Mouse (Mus musculus) granulocyte monocyte progenitor cell, adult 5-6 weeks (primary cell): ENCODE results near the gene Cpne6. TPM values are rescaled to one million over a fixed set of nuclear protein-coding genes. Genes with fewer than 3 reads are reported as not detected.

Source experiments
- ATAC-seq: replicated peaks from 2 replicates; pipeline ENCODE4 v1.8.0; 2016; ENCODE audit warnings: mild to moderate bottlenecking, moderate TSS enrichment, inconsistent platforms; ENCODE audit not compliant: poor library complexity, severe bottlenecking
- total RNA-seq, 2 experiments: library from RNA; stranded (forward) in 1 of 2; stranded (reverse) in 1 of 2; fragments of 200-712, 200-1000 nt in 1 of 2; fragments of >200 nt in 1 of 2; fragmentation: Nextera tagmentation in 1 of 2; gene quantifications; 2 replicates each; pipeline ENCODE4 v1.2.3; 2014 to 2017

Gene Cpne6
- total RNA-seq, 2 experiments from 2014 or later = not detected

GRCm38 (mm10) chr14:55550191-55550590, 39.9 kb downstream of the Cpne6 start:
- ATAC-seq = no peak

- no peak for ATAC-seq
Measured at GRCm38 (mm10) chr14:55551347-55551746, 41.1 kb downstream of the Cpne6 start.

GRCm38 (mm10) chr14:55551794-55552193, 41.5 kb downstream of the Cpne6 start:
- no peak for ATAC-seq

DNA sequence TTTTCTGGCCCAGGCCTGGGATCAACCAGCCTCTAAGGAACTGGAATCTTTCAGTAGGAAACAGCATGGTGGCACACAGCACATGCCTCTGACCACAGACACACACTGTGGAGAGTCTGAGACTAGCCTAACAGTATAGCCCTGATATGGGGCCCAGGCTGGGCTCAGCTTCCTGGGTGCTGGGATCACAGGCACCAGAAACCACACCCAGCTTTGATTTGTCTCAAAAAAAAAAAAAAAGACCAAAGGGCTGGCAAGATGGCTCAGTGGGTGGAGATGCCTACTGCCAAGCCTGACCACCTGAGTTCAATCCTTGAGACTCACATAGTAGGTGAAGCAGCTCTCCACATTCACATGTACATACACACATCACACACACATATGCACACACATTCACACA, 44.4 kb downstream of the Cpne6 start:
- no peak for ATAC-seq

DNA sequence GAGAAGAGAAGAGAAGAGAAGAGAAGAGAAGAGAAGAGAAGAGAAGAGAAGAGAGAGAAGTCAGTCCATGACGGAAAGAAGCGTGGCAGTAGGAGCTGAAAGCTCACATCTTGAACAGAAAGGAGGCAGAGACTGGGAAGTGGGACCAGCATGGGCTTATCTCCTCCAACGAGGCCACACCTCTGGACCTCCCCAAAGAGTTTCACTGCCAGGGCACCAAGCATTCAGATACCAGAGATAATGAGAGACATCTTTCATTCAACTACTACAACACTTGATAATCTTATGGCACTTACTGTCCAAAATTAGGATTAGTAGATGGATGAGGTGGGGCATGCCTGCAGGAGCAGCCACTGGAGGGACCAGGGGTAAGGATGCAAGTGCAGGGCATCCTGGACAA, 45.5 kb downstream of the Cpne6 start:
- no peak for ATAC-seq

GRCm38 (mm10) chr14:55557003-55557402, 46.8 kb downstream of the Cpne6 start:
- peak; percentile 34 for ATAC-seq

GRCm38 (mm10) chr14:55557587-55557986, 47.3 kb downstream of the Cpne6 start:
- ATAC-seq = no peak

DNA sequence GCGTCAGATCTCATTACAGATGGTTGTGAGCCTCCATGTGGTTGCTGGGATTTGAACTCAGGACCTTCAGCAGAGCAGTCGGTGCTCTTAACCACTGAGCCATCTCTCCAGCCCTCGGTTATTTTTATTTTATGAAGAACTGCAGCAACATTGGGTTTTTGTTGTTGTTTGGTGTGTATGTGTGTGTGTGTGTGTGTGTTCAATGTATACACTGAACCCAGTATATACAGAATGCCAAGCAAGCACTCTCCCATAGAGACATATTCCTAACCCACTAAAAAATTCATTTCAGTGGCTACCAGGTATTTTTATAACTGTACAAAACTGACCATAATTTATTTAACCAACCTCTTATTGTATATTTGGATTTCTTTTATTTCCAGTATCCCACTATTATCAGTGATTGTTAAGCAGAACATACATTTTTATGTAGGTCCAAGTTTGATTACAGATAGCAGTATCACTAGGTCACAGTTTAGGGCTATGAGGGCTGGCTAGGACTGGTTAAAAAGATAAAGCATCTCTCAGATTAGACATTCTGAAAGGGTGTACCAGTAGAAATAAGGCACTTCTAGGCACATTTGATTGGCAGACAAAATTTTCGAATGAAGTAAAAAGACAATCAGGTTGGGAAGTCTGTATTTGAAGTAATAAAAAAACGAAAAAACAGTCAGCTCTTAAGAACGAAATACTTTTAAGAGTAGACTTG, 48.6 kb downstream of the Cpne6 start:
- ATAC-seq = no peak

GRCm38 (mm10) chr14:55559799-55560201, 49.6 kb downstream of the Cpne6 start, which contains the start of gene Dcaf11:
Gene Dcaf11, plus strand, starts transcription at chr14:55560006.
- peak; percentile 46 for ATAC-seq

- ATAC-seq = peak; percentile 76
Measured at GRCm38 (mm10) chr14:55560202-55561073, 50.2 kb downstream of the Cpne6 start, which contains the start of gene A730061H03Rik. Gene A730061H03Rik, minus strand, starts transcription at chr14:55560406.

- ATAC-seq = no peak
Measured at GRCm38 (mm10) chr14:55561860-55562259, 51.6 kb downstream of the Cpne6 start.

DNA sequence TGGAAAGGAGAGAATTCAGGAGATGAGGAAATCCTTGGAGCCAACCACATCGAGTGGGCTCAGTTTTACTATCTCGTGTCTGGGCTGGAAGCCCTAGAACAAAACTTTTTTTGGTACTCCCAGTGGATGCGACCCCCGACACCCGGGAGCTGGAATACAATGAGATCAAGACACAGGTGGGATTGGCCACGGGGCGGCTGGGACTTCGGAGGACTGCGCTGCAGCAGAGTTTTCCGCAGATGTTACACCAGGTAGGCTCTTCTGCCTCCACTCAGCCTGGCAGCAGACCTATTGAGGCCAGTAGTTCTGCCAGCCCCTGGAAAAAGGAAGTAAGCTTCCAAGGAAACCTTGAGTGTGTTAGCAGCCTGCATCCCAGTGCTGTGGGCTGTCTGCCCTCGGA, 53.0 kb downstream of the Cpne6 start:
- ATAC-seq = no peak

- ATAC-seq = no peak
Measured at GRCm38 (mm10) chr14:55565748-55566147, 55.5 kb downstream of the Cpne6 start.

Other genes starting within 250 kb of the Cpne6 start
- gene Dhrs4, start 31.7 kb upstream of the Cpne6 start, total RNA-seq (2014; fragmentation: Nextera tagmentation) = 47.9 and 63.5 TPM in 2 replicates
- 50.5 and 61.6 TPM in 2 replicates for gene Dhrs4, start 31.7 kb upstream of the Cpne6 start, total RNA-seq (2017)
- not detected in 2 replicates for gene Carmil3, start 19.8 kb upstream of the Cpne6 start, total RNA-seq (2014; fragmentation: Nextera tagmentation)
- gene Carmil3, start 19.8 kb upstream of the Cpne6 start, total RNA-seq (2017) = not detected in 2 replicates
- not detected in 2 replicates for gene Nrl, start 14.5 kb downstream of the Cpne6 start, total RNA-seq (2014; fragmentation: Nextera tagmentation)
- gene Nrl, start 14.5 kb downstream of the Cpne6 start, total RNA-seq (2017) = not detected in 2 replicates
- 29.0 and 38.0 TPM in 2 replicates for gene Pck2, start 29.8 kb downstream of the Cpne6 start, total RNA-seq (2014; fragmentation: Nextera tagmentation)
- gene Pck2, start 29.8 kb downstream of the Cpne6 start, total RNA-seq (2017) = 37.2 TPM in 2 replicates
- gene Dcaf11, start 49.6 kb downstream of the Cpne6 start, total RNA-seq (2014; fragmentation: Nextera tagmentation) = 50.5 and 65.3 TPM in 2 replicates
- 58.3 and 58.7 TPM in 2 replicates for gene Dcaf11, start 49.6 kb downstream of the Cpne6 start, total RNA-seq (2017)
- 1.9 TPM in 1 of 2 replicates, not detected in the other for gene A730061H03Rik, start 50.0 kb downstream of the Cpne6 start, total RNA-seq (2014; fragmentation: Nextera tagmentation)
- 1.0 TPM in 1 of 2 replicates, not detected in the other for gene A730061H03Rik, start 50.0 kb downstream of the Cpne6 start, total RNA-seq (2017)
- not detected in 2 replicates for gene Fitm1, start 65.2 kb downstream of the Cpne6 start, total RNA-seq (2014; fragmentation: Nextera tagmentation)
- 2.4 TPM in 1 of 2 replicates, not detected in the other for gene Fitm1, start 65.2 kb downstream of the Cpne6 start, total RNA-seq (2017)
- gene Psme1, start 67.7 kb downstream of the Cpne6 start, total RNA-seq (2014; fragmentation: Nextera tagmentation) = 534 and 592 TPM in 2 replicates
- 280 and 325 TPM in 2 replicates for gene Psme1, start 67.7 kb downstream of the Cpne6 start, total RNA-seq (2017)
- 0.85 TPM in 1 of 2 replicates, not detected in the other for gene Emc9, start 74.9 kb downstream of the Cpne6 start, total RNA-seq (2014; fragmentation: Nextera tagmentation)
- gene Emc9, start 74.9 kb downstream of the Cpne6 start, total RNA-seq (2017) = 2.1 and 5.1 TPM in 2 replicates
- gene Psme2, start 80.7 kb downstream of the Cpne6 start, total RNA-seq (2014; fragmentation: Nextera tagmentation) = 330 and 352 TPM in 2 replicates
- 225 and 247 TPM in 2 replicates for gene Psme2, start 80.7 kb downstream of the Cpne6 start, total RNA-seq (2017)
- gene Rnf31, start 81.3 kb downstream of the Cpne6 start, total RNA-seq (2014; fragmentation: Nextera tagmentation) = 20.1 and 21.9 TPM in 2 replicates
- 9.1 and 19.8 TPM in 2 replicates for gene Rnf31, start 81.3 kb downstream of the Cpne6 start, total RNA-seq (2017)
- gene Irf9, start 93.1 kb downstream of the Cpne6 start, total RNA-seq (2014; fragmentation: Nextera tagmentation) = 23.4 and 31.2 TPM in 2 replicates
- 21.9 and 27.4 TPM in 2 replicates for gene Irf9, start 93.1 kb downstream of the Cpne6 start, total RNA-seq (2017)
- 1.0 TPM in 1 of 2 replicates, not detected in the other for gene Rec8, start 107.6 kb downstream of the Cpne6 start, total RNA-seq (2014; fragmentation: Nextera tagmentation)
- gene Rec8, start 107.6 kb downstream of the Cpne6 start, total RNA-seq (2017) = 0.26 TPM in 1 of 2 replicates, not detected in the other
- gene Ipo4, start 125.5 kb downstream of the Cpne6 start, total RNA-seq (2014; fragmentation: Nextera tagmentation) = 47.3 and 49.7 TPM in 2 replicates
- 14.3 and 25.5 TPM in 2 replicates for gene Ipo4, start 125.5 kb downstream of the Cpne6 start, total RNA-seq (2017)
- 8.5 and 9.1 TPM in 2 replicates for gene Gm49378, start 127.5 kb downstream of the Cpne6 start, total RNA-seq (2014; fragmentation: Nextera tagmentation)
- 3.5 and 4.0 TPM in 2 replicates for gene Gm49378, start 127.5 kb downstream of the Cpne6 start, total RNA-seq (2017)
- gene Tm9sf1, start 133.4 kb downstream of the Cpne6 start, total RNA-seq (2014; fragmentation: Nextera tagmentation) = 35.0 and 59.0 TPM in 2 replicates
- 48.6 and 52.9 TPM in 2 replicates for gene Tm9sf1, start 133.4 kb downstream of the Cpne6 start, total RNA-seq (2017)
- 3.0 TPM in 1 of 2 replicates, not detected in the other for gene Tssk4, start 139.7 kb downstream of the Cpne6 start, total RNA-seq (2014; fragmentation: Nextera tagmentation)
- gene Tssk4, start 139.7 kb downstream of the Cpne6 start, total RNA-seq (2017) = 1.1 TPM in 1 of 2 replicates, not detected in the other
- 22.9 and 29.3 TPM in 2 replicates for gene Mdp1, start 150.1 kb downstream of the Cpne6 start, total RNA-seq (2014; fragmentation: Nextera tagmentation)
- gene Mdp1, start 150.1 kb downstream of the Cpne6 start, total RNA-seq (2017) = 21.5 and 22.6 TPM in 2 replicates
- gene Gmpr2, start 161.5 kb downstream of the Cpne6 start, total RNA-seq (2014; fragmentation: Nextera tagmentation) = 33.9 and 37.7 TPM in 2 replicates
- 47.1 and 57.0 TPM in 2 replicates for gene Gmpr2, start 161.5 kb downstream of the Cpne6 start, total RNA-seq (2017)
- gene Nedd8, start 161.7 kb downstream of the Cpne6 start, total RNA-seq (2014; fragmentation: Nextera tagmentation) = 364 and 474 TPM in 2 replicates
- 274 and 353 TPM in 2 replicates for gene Nedd8, start 161.7 kb downstream of the Cpne6 start, total RNA-seq (2017)
- 19.0 and 24.0 TPM in 2 replicates for gene Tinf2, start 171.4 kb downstream of the Cpne6 start, total RNA-seq (2014; fragmentation: Nextera tagmentation)
- 25.7 and 27.0 TPM in 2 replicates for gene Tinf2, start 171.4 kb downstream of the Cpne6 start, total RNA-seq (2017)
- 0.85 and 1.8 TPM in 2 replicates for gene Tgm1, start 203.5 kb downstream of the Cpne6 start, total RNA-seq (2014; fragmentation: Nextera tagmentation)
- gene Tgm1, start 203.5 kb downstream of the Cpne6 start, total RNA-seq (2017) = 1.4 and 4.3 TPM in 2 replicates
- gene Rabggta, start 211.8 kb downstream of the Cpne6 start, total RNA-seq (2014; fragmentation: Nextera tagmentation) = 17.9 and 20.4 TPM in 2 replicates
- 8.5 and 12.8 TPM in 2 replicates for gene Rabggta, start 211.8 kb downstream of the Cpne6 start, total RNA-seq (2017)
- gene Dhrs1, start 235.2 kb downstream of the Cpne6 start, total RNA-seq (2014; fragmentation: Nextera tagmentation) = 54.7 and 67.7 TPM in 2 replicates
- 18.0 and 30.7 TPM in 2 replicates for gene Dhrs1, start 235.2 kb downstream of the Cpne6 start, total RNA-seq (2017)
- 30.9 and 36.6 TPM in 2 replicates for gene Nop9, start 235.2 kb downstream of the Cpne6 start, total RNA-seq (2014; fragmentation: Nextera tagmentation)
- 35.7 and 38.6 TPM in 2 replicates for gene Nop9, start 235.2 kb downstream of the Cpne6 start, total RNA-seq (2017)
- gene Cideb, start 248.0 kb downstream of the Cpne6 start, total RNA-seq (2014; fragmentation: Nextera tagmentation) = not detected in 2 replicates
- not detected in 2 replicates for gene Cideb, start 248.0 kb downstream of the Cpne6 start, total RNA-seq (2017)